Mouse (Mus musculus): ENCODE data around the gene Trdmt1.
A peak's percentile ranks its signal among the peaks of the same experiment; 100 is the strongest.

DNA sequence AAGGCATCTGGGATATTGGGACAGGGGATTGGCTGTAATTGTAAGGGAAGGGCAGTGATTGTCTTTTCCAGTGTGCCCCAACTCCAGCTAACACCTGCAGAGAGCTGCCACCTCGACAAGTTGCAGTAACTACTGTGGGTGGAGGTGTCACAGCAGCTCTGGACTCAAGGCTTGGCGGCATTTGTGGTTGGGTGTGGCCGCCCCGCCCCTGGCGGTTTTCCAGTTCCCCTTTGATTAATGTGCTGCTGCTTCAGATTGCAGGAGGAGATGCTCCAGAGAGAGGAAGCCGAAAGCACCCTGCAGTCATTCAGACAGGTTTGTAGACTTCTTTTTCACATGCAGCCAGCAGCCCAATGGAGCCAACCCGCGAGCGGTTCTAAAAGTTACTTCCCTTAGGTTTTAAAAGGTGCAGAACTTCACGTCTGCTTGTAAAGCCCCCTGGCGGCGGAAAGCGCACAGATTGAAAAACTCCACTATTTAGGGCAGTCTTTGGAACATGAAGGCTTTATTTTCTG is 30.9 kb upstream of the Trdmt1 start:
- TF ChIP-seq CTCF (IDR thresholded peaks at IDR 0.05; ENCODE audit: extremely low read depth, insufficient read depth, low read length) (peak; percentile 46), POLR2A (IDR thresholded peaks at IDR 0.05; ENCODE audit: extremely low read depth, insufficient read depth, low read length) (no peak)

All from cortical plate, adult 2 months (tissue).